Mouse (Mus musculus) embryonic fibroblast, embryonic 13.5 days (primary cell): Measurements from ENCODE around the gene Abcc2. TPM values are rescaled to one million over a fixed set of nuclear protein-coding genes. Genes with fewer than 3 reads are reported as not detected.

Experiments used
- H3K27ac ChIP-seq: 2 replicates; pipeline ENCODE4 v1.5.1; 2012; ENCODE audit warnings: low read length, control low read depth, inconsistent platforms; ENCODE audit not compliant: insufficient read depth
- H3K4me1 ChIP-seq: 2 replicates; pipeline ENCODE4 v1.6.1; 2011; ENCODE audit warnings: low read length; ENCODE audit not compliant: control insufficient read depth, insufficient read depth
- H3K4me3 ChIP-seq: 2 replicates; pipeline ENCODE4 v1.5.1; 2011; ENCODE audit warnings: mild to moderate bottlenecking, control low read depth, low read length; ENCODE audit not compliant: insufficient read depth
- CTCF ChIP-seq: IDR thresholded peaks from 2 replicates; pipeline ENCODE4 v1.5.1; 2011; ENCODE audit warnings: mild to moderate bottlenecking, control low read depth, low read length, moderate library complexity, borderline replicate concordance; ENCODE audit not compliant: insufficient read depth
- POLR2A ChIP-seq: IDR thresholded peaks from 2 replicates; pipeline ENCODE4 v1.6.1; 2011; ENCODE audit warnings: low read depth, mild to moderate bottlenecking, control low read depth, low read length, moderate library complexity
- polyA plus RNA-seq: library from polyadenylated mRNA; stranded (reverse); fragments of >200 nt; gene quantifications from 2 replicates; pipeline ENCODE4 v1.2.4, GENCODE M21; 2011; ENCODE audit warnings: low read depth; ENCODE audit not compliant: missing spikeins, insufficient read length

Abcc2 gene
- polyA plus RNA-seq, 1 experiment: not detected

DNA sequence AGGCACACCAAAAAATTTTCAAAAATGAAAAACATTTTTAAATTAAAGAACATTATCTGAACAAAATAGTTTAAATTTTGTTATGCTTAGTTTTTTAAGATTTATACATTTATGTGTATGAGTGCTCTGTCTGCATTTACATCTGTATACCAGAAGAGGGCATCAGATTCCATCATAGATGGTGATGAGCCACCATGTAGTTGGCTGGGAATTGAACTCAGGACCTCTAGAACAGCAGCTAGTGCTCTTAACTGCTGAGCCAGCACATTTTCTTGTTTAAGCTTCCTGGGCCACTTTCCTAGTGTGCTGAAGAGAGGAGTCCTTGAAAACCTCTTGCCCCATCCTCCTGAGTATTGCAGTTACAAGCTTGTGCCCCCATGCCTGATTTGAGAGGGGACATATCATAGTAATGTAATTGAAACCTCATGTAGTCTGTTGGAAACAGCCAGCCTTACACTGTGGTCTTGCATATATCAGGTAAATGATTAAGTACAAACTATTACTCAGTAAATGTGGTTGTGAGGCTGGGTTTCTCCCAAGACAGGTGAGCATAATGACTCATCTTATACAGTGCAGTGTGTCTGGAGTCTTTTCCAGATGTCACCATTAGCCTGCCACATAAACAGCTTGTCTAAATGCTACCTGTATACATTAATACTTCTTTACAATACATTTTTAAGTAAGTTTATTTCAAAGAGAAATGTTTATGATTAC is 20.3 kb upstream of the Abcc2 start:
- H3K4me3 ChIP-seq: no peak overlapping the region
- no peak overlapping the region for H3K27ac ChIP-seq
- TF ChIP-seq POLR2A: no peak
- no peak for TF ChIP-seq CTCF
- H3K4me1 ChIP-seq: no peaks in the 10 kb centered on the region

DNA sequence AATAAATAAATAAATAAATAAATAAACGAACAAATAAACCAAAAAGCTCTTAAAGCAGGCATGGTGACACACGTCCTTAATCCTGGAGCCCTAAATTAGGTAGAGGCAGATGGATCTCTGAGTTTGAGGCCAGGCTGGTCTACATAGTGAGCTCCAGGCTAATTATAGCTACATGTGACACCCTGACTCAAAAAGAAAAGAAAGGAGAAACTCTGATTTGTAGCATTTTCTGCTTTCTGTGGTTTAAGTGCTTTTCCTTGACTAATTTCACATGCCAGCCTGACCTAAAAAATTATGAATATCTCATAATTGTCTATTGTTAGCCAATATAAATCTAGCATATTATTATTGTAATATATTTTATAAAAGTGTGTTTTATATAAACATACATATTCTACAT is 19.6 kb upstream of the Abcc2 start:
- Histone ChIP-seq H3K4me1 (no peaks in the 10 kb centered on the region), H3K4me3 (no peak overlapping the region), H3K27ac (no peak overlapping the region)
- TF ChIP-seq POLR2A: no peak
- no peak for TF ChIP-seq CTCF

DNA sequence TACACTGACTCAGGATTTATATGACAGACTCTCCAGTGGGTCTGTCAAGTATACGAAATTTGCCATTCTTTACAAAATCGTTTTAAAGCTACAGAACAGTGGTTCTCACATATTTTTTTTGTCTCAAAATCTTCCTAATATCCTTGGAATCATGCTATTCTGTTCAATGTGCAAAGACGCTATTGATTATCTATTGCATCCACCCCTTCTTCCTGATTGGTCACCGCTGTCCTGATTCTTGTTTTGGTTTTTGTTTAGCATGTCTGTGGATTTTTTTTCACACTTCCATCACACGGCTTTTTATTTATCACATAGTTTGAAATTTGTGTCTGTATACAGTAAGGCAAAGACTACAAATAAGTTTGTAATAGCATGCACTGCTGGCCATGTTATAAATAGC is 15.5 kb upstream of the Abcc2 start:
- Histone ChIP-seq H3K4me3 (no peak overlapping the region), H3K4me1 (no peaks in the 10 kb centered on the region), H3K27ac (no peak overlapping the region)
- TF ChIP-seq POLR2A (no peak), CTCF (no peak)

GRCm38 (mm10) chr19:43767549-43768322 is 14.3 kb upstream of the Abcc2 start:
- Histone ChIP-seq H3K4me3 (no peak overlapping the region), H3K4me1 (no peaks in the 10 kb centered on the region), H3K27ac (no peak overlapping the region)
- TF ChIP-seq POLR2A (no peak), CTCF (no peak)

DNA sequence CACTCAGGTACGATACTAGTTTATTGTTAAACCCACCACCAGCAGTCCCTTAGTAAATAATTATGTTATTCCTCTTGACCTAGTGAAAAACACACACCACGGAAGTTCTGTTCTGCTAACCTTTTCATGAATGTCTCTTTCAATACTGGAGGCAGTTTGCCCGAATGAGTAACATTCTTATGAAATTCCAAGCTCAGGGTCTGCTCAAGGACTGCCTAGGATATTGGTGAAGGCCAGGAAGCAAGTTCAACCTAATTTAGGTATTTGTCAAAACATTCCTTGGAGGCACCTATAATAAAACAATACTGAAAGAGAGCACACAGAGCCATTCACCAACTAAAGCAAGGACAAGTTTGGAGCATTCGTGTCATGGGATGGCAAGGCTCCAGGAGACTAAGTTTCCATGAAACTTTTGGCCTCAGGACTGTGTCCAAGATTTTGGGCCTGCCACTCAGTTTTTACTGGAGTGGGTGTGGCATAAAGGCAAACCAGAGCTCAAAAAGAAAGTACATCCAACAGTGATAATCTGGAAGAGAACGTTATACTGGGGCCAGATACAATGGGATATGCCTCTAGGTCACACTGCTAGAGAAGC is 12.5 kb upstream of the Abcc2 start:
- Histone ChIP-seq H3K27ac (no peak overlapping the region), H3K4me3 (no peak overlapping the region), H3K4me1 (no peaks in the 10 kb centered on the region)
- TF ChIP-seq POLR2A: no peak
- TF ChIP-seq CTCF: no peak

DNA sequence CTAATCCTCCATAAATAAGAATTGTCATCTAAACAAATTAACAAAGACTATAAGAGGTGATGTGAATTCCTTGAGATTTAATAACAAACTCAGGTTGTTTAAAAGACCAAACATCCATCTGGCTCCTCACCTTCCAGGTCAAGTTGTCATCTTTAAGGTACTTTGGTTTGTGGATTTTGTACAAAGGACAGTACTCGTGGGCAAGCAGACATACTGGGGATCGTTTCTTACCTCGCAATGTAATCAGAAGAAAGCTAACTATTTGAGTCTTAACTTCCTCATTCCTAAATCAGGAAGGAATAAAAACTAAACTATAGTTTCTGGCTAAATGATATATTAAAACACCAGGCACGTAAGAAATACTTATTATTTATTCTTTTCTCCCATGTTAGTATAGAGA is 11.4 kb upstream of the Abcc2 start:
- TF ChIP-seq POLR2A (no peak), CTCF (no peak)
- H3K4me1 ChIP-seq: no peaks in the 10 kb centered on the region

DNA sequence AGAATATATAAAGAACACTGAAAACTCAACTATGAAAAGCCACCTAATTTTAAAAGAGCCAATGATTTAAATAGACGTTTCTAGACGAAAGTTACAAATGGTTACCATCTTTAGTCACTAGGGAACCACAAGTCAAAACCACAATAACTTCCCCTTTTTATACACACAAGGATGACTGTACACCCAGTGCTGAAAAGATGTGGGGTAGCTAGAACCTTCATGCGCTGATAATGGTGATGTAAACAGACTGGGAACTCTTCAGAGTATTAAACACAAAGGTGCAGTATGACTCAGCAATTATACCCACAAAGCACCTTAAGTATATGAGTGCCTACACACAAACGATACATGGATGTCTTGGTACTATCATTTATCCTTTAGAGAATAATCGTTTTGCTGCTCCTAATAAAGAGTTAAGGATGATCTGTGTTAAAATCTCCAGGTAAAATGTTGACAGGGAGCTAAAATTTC is 10.5 kb upstream of the Abcc2 start:
- H3K4me3 ChIP-seq: no peak overlapping the region
- no peaks in the 10 kb centered on the region for H3K4me1 ChIP-seq
- H3K27ac ChIP-seq: no peak overlapping the region
- no peak for TF ChIP-seq CTCF
- no peak for TF ChIP-seq POLR2A

More for the DNA sequence above, 11.4 kb upstream of the Abcc2 start:
- Histone ChIP-seq H3K4me3 (no peak overlapping the region), H3K27ac (no peak overlapping the region)

DNA sequence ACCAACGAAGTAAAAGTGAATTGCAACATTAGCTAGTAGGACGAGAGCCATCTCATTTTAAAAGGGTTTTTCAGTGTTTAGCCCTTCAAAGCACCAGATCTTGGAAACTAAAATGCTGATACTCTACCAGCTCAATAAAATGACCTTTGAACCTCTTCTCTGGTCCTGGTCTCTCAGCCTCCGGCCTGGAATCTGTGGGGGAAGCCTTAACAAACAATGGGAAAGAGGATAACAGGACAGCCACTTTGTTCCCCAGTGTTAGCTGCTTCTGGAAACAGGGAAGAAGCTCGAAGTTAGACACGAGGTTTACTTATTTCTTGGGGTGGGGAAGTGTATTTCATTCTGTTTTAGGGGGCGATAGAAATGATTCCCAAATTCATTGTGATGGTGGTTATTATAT is 9.7 kb upstream of the Abcc2 start:
- TF ChIP-seq CTCF (no peak), POLR2A (no peak)
- H3K4me3 ChIP-seq: no peak overlapping the region
- H3K27ac ChIP-seq: no peak overlapping the region
- no peaks in the 10 kb centered on the region for H3K4me1 ChIP-seq

DNA sequence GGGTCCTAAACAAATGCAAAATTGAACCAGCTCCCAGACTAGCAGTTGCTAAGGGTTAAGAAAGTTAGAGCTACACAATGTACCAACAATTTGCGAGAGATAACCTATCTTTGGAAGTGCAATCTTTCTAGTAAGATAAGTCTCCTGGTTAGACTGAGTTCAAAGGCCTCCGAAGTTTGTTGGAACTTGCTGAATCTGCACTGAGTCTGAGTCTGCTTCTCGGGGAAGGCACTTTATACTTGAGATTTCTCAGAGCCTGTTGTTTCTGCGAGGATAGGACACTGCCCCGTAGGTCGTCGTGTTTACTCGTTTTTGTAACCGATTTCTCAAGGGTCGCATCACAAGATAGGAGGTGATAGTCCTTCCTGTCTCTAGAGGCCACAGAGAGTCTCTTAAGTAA is 6.6 kb upstream of the Abcc2 start:
- TF ChIP-seq POLR2A (no peak), CTCF (no peak)
- H3K27ac ChIP-seq: no peak overlapping the region
- H3K4me3 ChIP-seq: no peak overlapping the region

DNA sequence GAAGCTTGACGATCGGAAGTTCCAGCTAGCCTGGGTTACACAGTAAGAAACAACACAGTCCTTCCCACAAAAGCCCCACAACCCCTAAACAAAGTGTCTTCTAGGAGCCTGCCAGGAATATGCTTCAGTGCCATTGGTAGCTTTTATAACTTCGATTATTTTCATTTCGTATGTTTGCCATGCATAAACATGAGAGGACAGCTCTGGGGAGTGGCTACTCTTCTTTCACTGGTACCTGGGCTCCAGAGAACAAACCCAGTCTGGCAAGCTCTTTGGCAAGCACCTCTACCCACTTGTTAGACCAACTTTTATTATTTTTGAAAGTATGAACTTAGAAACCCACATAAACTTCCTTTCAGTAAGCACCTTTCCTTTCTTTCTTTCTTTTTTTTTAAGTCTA is 5.4 kb upstream of the Abcc2 start:
- H3K4me1 ChIP-seq: no peaks in the 10 kb centered on the region
- H3K27ac ChIP-seq: no peak overlapping the region
- TF ChIP-seq CTCF: no peak
- no peak for TF ChIP-seq POLR2A

More for the DNA sequence above, 6.6 kb upstream of the Abcc2 start:
- H3K4me1 ChIP-seq: no peaks in the 10 kb centered on the region

More for the DNA sequence above, 5.4 kb upstream of the Abcc2 start:
- H3K4me3 ChIP-seq: no peak overlapping the region
